Mouse (Mus musculus) kidney, postnatal 36 days (tissue): ENCODE data around the gene Bscl2.
A peak's percentile ranks its signal among the peaks of the same experiment; 100 is the strongest.
"Not testable (repeated sequence)": the region's sequence is repeated elsewhere in the genome, so short reads cannot be mapped to it uniquely, and the experiment has no call there.

ENCODE experiments used
- DNase-seq, 2 experiments: peaks; one replicate each; pipeline ENCODE4 v3.0.0; 2021 to 2022; ENCODE audit warnings: mixed read lengths in 2 of 2

Bscl2 gene

DNA sequence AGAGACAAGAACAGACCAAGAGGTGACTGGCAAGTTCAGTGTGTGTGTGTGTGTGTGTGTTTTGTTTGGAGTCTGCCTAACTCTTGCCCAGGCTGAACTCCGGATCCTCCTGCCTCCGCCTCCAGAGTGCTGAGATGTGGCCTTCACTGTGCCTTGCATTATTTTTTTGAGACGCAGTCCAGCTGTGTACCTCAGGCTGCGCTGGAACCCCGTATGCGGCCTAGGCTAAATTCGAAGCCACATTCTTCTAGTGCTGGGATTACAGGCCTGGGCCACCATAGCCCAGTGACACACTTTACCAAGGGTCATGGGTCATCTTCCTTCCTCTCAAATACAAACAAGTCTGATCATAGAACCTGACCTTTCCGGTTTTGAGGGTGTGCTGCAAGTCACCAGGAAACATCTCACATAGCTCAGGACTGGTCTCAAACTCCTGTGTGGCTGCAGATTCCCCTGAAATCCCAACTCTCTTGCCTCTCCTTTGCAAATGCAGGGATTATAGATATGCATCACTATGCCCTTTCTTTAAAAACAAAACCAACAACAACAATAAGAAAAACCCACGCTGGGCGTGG lies 35.1 kb downstream of the Bscl2 start:
- DNase-seq, result peak in 1 of 2 experiments; percentile 47

DNA sequence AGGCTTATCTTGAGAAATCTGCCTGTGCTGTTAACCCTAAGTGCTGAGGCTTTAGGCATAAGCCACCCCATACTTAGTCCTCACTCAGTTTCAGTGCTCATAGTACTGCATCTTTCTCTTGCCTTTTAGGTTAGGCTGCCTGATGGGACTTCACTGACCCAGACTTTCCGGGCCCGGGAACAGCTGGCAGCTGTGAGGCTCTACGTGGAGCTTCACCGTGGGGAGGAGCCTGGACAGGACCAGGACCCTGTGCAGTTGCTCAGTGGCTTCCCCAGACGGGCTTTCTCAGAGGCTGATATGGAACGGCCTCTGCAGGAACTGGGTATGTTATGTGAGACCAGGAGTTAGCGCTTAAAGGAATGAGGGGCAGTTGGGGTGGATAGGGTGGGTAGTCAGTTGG lies 37.8 kb downstream of the Bscl2 start:
- no peak for DNase-seq

DNA sequence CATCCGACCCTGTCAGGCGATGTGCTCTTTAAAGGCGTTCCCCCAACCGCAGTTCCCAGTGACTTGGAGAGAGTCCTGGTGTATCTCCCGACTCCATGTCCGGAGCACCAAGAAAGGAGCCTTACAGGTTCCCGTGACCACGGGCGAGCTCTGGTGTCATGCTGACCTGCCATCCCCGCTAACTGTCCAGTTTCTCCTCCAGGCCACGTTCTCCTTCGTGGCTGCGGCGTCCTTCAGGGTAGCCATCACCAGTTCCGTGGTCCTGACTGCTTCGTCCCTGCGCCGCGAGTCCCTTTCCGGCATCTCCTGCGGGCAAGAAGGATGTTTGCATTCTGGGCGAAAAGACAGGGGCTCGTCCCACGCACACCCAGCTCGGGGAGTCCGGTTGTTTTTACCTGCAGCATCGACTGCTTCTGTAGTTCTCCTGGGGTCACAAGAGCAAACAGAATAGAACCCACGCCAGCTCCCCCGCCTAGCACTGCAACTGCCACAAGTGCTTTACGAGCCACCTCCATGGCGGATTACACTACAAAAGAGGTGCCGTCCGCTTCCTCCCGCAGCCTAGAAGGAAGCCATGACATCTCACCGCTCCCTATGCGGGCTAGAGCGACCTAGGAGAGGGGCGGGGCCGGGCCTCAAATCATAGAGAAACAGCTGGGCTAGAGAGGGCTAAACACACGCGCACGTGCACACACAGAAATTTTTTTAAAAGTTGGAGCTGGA lies 43.2 kb downstream of the Bscl2 start, which contains the start of gene Uqcc3:
Uqcc3 (minus strand) TSS at position 613 of the 723 bp plus-strand sequence.
- peak; percentile 94 to 95 for DNase-seq

DNA sequence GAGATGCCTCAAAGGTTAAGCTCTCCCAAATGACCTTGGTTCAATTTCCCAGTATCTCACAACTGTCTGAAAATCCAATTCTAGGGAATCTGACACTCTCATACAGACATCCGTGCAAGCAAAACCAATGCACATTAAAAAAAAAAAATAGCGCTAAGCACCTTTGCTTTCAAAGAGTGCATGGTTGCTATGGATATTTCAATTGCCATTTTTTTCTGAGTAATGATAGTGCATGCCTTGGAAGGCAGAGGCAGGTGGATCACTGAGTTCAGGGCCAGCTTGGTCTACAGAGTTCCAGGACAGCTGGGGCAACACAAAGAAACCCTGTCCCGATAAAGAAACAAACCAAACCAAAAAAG lies 43.7 kb downstream of the Bscl2 start:
- no peak for DNase-seq

DNA sequence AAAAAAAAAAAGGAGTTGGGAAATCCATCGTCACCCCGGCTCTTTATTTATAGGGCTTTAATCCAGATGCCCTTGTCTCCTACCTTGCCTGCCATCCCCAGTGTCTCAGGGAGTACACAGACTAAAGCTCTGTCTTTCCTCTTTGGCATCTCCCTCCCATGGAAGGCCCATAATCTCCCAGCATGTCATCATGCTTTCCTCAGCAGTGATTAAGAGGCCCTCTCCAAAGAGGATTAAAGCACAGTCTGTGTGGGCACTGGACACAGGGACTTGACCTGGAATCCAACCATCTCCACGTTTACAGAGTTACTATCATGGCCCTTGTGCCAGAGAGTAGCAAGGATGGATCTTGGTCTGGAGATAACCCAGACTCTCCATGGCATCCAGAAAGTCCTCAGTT lies 46.3 kb downstream of the Bscl2 start, which contains the start of the genes Lbhd1 and Gm49403:
Lbhd1 (plus strand) TSS at position 117 of the 400 bp plus-strand sequence.
Gm49403 (plus strand) TSS at position 315 of the 400 bp plus-strand sequence.
- no peak for DNase-seq

DNA sequence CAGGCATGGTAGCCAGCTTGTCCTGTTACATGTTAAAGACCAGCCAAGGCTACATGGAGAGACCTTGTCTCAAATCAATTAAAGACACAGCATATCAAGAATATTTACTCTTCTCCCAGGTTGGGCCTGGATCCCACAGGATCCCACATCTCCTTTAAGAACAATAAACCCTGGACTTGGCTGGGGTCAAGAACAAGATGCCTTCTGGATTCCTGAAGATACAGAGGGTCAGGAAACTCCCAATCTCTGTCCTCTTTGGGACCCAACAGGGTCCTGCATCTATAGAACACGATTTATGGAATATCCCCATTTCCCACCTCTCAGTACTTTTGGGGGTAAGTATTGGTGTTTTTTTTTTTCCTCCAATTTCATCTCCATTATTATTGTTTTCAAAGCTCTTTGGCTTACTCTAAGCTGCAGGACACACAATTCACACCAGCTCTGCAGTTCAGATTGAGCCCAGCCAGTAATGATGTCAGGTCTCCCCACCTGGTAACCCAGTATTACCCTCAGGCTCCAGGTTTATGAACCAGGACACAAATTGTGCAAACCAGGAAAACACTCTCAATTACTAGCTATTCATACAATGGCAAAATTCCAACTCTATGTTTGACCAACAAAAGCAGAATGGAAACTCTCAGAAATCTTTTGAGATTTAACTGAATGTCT lies 49.8 kb downstream of the Bscl2 start:
- no peak for DNase-seq

DNA sequence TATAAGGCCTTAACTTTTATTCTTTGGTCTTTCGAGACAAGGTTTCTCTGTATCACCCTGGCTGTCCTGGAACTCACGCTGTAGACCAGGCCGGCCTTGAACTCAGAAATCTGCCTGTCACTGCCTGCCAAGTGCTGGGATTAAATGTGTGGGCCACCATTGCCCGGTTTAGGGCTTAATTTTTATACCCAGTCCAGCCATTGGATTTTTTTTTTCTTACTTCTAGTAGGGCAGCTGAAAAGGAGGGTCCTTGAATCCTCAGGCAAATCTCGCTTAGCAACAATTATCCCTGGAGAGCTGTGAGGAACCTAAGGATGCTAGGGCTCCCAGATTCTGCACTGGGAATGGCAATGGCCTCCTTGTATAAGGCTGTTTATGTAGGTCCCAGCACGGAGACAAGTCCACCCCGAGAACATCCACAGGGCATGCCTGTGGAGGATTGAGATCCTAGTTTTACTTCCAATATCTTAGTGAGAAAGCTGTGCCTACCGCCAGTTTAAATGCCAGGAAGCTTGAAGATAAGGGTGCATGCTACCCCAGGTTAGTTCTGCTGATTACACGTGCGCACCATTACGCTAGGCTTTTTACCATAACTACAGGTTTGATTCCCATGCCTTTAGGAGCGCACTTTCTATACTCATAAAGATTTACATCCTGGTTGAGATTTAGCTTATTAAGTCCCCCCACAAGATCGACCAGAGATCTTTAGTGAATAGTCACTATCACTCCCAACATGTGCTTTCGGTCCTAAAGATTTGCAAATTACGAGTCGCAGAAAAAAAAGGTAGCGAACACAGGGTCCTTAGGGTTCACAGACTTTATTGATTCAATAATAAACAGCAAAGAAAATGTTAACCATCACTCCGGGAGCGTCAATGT lies 50.6 kb downstream of the Bscl2 start:
- no peak for DNase-seq

DNA sequence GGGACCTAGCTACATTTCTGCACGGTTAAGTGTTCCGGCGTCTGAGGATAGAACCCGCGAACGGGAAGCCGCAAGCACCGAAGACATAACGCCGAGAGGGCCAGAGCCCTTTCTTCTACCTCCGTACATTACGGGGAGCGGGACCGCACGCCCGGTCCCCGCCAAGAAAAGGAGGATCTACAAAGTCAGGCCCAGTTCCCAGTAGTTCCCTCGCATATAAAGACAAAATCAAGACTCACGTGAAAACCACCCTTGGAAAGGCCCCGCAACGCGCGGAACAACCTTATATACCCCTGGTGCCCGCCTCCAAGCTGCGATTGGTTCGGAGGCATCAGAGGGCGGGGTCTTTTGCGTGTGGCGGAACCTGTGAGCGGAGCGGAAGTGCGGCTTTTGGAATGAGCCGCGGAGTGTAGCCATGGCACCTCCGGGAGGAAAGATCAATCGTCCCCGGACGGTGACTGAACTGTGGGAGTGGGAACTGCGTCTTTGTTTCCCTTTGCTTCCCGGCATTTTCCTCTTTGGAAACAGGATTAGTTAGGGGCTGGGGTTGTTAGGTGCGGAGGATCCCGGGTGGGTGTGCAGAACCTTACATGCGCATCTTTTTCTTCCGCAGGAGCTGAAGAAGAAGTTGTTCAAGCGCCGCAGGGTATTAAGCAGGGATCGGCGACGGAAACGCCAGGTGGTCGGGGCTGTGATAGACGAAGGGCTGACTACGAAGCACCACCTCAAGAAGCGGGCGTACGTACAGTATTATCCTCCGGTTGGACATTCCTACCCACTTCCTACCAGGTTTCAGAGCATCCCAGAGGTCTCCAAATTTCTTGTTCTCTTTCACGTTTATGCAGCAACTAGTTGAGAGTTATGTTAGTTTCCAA lies 51.5 kb downstream of the Bscl2 start, which contains the start of the genes 1810009A15Rik and Gm49416:
1810009A15Rik (plus strand) TSS at position 343 of the 875 bp plus-strand sequence.
Gm49416 (plus strand) TSS at position 416 of the 875 bp plus-strand sequence.
- DNase-seq, result peak; percentile 96 to 97

DNA sequence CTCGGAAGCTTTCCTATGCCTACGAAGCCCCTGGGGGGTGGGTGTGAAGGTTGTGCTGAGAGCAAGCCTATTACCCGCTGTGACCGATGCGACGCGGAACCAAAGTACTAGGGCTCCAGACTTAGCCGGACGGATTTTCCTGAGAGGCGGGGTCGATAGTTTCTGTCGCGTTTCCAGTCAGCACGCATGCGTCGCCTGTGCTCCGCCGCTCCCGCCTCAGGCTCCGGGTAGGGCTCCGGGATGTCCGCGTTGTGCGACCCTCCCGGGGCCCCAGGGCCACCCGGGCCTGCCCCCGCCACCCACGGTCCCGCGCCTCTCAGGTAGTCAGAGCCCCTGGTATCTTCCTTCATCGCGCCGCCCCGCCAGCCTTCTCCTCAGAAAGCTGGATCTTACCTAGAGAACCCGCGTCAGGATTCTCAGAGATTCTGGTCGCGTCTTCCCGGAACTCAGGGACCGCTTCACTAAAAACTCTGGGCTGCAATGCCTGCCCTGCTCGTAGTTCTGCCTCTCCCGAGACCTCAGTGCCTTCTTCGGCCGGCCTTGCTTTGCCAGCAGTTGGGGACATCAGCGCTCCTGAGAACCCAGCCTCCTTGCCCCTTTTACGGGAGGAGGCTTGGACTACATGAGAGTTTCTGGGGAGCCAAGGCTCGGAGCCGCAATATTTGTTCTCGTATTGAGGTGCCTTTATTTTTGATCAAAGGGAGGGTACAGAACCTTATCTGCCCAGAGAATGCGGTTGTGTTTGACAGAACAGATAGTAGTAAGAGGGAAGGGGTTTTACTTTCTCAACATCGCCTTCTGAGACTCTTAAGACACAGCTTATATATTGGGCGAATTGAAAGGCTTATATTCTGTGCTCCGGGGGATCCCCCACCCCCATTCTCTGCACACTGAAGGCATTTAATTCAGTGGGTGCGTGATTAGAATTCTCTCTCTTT lies 55.8 kb downstream of the Bscl2 start, which contains the start of gene Ints5:
Ints5 (plus strand) TSS at position 177 of the 938 bp plus-strand sequence.
- DNase-seq, result peak; percentile 83 to 91

DNA sequence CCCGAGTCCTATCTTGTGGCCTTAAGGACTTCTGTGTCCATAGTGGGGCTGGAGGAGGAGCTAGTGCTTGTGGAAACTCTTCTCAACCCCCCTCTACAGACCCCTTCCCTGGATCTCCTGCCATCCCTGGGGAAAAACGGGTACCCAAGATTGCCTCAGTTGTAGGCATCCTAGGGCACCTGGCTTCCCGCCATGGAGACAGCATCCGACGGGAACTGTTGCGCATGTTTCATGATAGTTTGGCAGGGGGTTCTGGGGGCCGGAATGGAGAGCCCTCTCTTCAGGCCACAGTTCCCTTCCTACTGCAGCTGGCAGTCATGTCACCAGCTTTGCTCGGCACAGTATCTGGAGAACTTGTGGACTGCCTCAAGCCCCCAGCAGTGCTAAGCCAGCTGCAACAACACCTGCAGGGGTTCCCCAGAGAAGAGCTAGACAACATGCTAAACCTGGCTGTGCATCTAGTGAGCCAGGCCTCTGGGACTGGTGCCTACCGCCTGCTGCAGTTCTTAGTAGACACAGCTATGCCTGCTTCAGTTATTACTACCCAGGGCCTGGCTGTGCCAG lies 58.2 kb downstream of the Bscl2 start:
- DNase-seq, result no peak

DNA sequence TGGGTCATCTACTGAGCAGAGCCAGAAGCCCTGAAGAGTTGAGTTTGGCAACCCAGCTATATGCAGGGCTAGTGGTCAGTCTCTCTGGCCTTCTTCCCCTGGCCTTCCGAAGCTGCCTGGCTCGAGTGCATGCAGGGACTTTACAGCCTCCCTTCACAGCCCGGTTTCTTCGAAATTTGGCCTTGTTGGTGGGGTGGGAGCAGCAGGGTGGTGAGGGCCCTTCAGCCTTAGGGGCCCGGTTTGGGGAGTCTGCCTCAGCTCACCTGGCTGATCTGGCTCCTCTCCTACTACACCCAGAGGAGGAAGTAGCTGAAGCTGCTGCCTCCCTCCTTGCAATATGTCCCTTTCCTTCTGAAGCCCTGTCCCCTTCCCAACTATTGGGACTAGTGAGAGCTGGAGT lies 59.0 kb downstream of the Bscl2 start:
- not testable (repeated sequence) for DNase-seq

DNA sequence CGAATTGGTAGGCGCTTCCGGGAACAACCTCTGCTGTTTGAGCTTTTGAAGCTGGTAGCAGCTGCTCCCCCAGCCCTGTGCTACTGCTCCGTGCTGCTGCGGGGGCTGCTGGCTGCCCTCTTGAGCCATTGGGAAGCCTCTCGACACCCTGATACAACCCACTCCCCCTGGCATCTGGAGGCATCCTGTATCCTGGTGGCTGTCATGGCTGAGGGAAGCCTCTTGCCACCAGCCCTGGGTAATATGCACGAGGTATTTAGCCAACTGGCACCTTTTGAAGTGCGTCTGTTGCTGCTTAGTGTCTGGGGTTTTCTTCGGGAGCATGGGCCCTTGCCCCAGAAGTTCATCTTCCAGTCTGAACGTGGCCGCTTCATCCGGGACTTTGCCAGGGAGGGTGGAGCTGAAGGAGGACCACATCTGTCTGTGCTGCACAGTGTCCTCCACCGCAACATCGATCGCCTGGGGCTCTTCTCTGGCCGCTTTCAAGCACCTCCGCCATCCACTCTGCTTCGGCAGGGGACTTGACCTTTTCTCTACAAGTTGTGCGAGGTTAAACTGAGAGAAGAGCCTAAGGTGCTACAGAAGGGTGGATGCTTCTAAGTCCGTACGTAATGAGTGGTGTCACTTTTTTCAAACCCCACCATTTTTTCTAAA lies 60.1 kb downstream of the Bscl2 start:
- DNase-seq, result peak; percentile 42 to 77

DNA sequence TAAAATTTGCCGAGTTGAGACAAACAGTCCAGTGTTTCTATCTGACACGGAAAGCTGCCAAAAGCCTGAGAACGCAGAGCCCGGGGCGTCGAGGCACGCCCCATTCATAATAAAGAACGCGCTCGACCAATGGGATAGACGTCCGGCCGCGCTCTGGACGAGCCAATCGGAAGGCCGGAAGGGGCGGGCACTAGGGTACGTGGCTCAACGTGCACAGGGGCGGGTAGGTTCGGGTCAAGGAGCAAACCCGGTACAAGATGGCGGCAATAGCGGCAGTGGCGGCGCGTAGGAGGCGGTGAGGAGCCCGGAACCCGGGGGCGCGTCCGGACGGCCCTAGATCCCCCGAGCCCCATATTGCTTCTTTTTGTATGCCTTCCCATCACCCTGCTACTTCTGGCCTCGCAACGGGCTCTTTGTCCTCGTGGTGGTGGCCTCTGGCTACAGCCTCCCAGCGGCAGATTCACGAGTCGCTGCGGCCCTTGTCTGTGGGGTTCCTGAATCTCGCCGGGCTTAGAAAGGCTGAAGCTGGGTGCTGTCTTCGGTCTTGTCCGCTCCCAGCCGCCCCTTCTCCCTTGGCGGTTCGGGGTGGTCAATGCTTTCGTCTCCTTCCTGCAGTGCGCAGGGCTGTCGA lies 60.7 kb downstream of the Bscl2 start, which contains the start of gene Ganab:
Ganab (plus strand) TSS at position 207 of the 631 bp plus-strand sequence.
- peak; percentile 97 to 98 for DNase-seq
